Mouse (Mus musculus) hindbrain, embryonic 12.5 days (tissue): ENCODE results near the gene Cdh24. TPM values are rescaled to one million over a fixed set of nuclear protein-coding genes. Genes with fewer than 3 reads are reported as not detected.

Source experiments
- ATAC-seq: fragments of 200-750 bp; cut with Nextera tagmentation; 2 replicates; pipeline ENCODE4 v1.8.0; 2017; ENCODE audit warnings: moderate TSS enrichment; ENCODE audit not compliant: low FRiP score
- H3K27ac ChIP-seq: fragments of 300-500 bp; sonication (generic); 2 replicates; pipeline ENCODE4 v1.5.1; 2016; ENCODE audit warnings: mild to moderate bottlenecking
- H3K27me3 ChIP-seq: fragments of 300-500 bp; sonication (generic); 2 replicates; pipeline ENCODE4 v1.6.1; 2016; ENCODE audit warnings: mild to moderate bottlenecking
- H3K36me3 ChIP-seq: fragments of 300-500 bp; sonication (generic); 2 replicates; pipeline ENCODE4 v1.6.1; 2016; ENCODE audit warnings: mild to moderate bottlenecking
- H3K4me1 ChIP-seq: fragments of 300-500 bp; sonication (generic); 2 replicates; pipeline ENCODE4 v1.6.1; 2016
- H3K4me2 ChIP-seq: fragments of 300-500 bp; sonication (generic); replicated peaks from 2 replicates; pipeline ENCODE4 v1.6.1; 2016; ENCODE audit warnings: mild to moderate bottlenecking
- H3K4me3 ChIP-seq: fragments of 300-500 bp; sonication (generic); 2 replicates; pipeline ENCODE4 v1.5.1; 2016; ENCODE audit warnings: mild to moderate bottlenecking
- H3K9ac ChIP-seq: fragments of 300-500 bp; sonication (generic); 2 replicates; pipeline ENCODE4 v1.6.1; 2016; ENCODE audit warnings: mild to moderate bottlenecking, moderate library complexity
- H3K9me3 ChIP-seq: fragments of 300-500 bp; sonication (generic); replicated peaks from 2 replicates; pipeline ENCODE4 v1.6.1; 2016; ENCODE audit warnings: mild to moderate bottlenecking
- WGBS: fragments of 180-500 bp; shearing (Covaris S2); methylation state at CpG from one replicate; pipeline ENCODE4 v1.1.7; 2016; 5-methylcytosine and 5-hydroxymethylcytosine counted together
- microRNA counts: library from miRNA; unstranded; fragments of <30 nt; microRNA quantifications from one replicate; lab custom pipeline; 2017
- microRNA-seq: library from miRNA; unstranded; fragments of <30 nt; microRNA quantifications from one replicate; pipeline ENCODE4, GENCODE M21; 2017
- polyA plus RNA-seq: library from polyadenylated mRNA; unstranded; fragments of >200 nt; fragmentation: Nextera tagmentation; extraction: Ambion mirVana; gene quantifications from 2 replicates; pipeline ENCODE4 v1.2.1, GENCODE M21; 2016

Gene Cdh24
- polyA plus RNA-seq, 1 experiment from 2014 or later, result 10.3 TPM

- H3K4me1 ChIP-seq, result peaks cover 6% of the 10 kb centered on the region; the same call in 1 of the 2 replicates
- 80% methylated on average over 7 of the region's 7 CpGs for WGBS
- ATAC-seq, result no peak
- no peak overlapping the region for H3K9ac ChIP-seq
- H3K27me3 ChIP-seq, result no peaks in the 10 kb centered on the region
- peaks cover 20% of the 10 kb centered on the region for H3K36me3 ChIP-seq
- no peak overlapping the region for H3K4me2 ChIP-seq
- H3K27ac ChIP-seq, result no peak overlapping the region
- H3K9me3 ChIP-seq, result no peaks in the 10 kb centered on the region
- H3K4me3 ChIP-seq, result no peak overlapping the region
Observed at GRCm38 (mm10) chr14:54597084-54597483, 44.1 kb downstream of the Cdh24 start.

GRCm38 (mm10) chr14:54594631-54595414 is 46.3 kb downstream of the Cdh24 start:
- no peak overlapping the region for H3K4me3 ChIP-seq
- H3K9ac ChIP-seq, result no peak overlapping the region
- no peaks in the 10 kb centered on the region for H3K9me3 ChIP-seq
- no peak for ATAC-seq
- H3K4me1 ChIP-seq, result peaks cover 6% of the 10 kb centered on the region; the same call in 1 of the 2 replicates
- no peaks in the 10 kb centered on the region for H3K27me3 ChIP-seq
- no peak overlapping the region for H3K4me2 ChIP-seq
- 67% methylated on average over 28 of the region's 28 CpGs for WGBS
- peaks cover 23% of the 10 kb centered on the region for H3K36me3 ChIP-seq
- H3K27ac ChIP-seq, result no peak overlapping the region

DNA sequence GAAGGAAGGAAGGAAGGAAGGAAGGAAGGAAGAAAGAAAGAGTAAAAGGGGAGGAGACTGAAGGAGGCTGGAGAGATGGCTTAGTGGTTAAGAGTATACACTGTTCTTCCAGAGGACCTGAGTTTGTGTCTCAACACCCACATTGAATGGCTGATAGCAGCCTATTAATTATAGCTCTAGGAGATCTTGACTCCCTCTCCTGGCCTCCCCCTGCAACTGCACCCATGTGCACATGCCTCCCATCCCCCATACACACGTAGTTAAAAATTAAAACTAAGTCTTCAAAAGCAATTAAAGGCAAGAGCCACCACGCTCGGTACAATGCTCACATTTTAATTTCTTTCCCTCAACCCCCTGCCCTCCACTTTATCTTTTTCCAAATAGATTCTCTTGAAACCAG is 47.1 kb downstream of the Cdh24 start:
- no peak overlapping the region for H3K27ac ChIP-seq
- H3K4me1 ChIP-seq, result peaks cover 6% of the 10 kb centered on the region; the same call in 1 of the 2 replicates
- H3K9ac ChIP-seq, result no peak overlapping the region
- H3K4me2 ChIP-seq, result no peak overlapping the region
- no peaks in the 10 kb centered on the region for H3K9me3 ChIP-seq
- ATAC-seq, result no peak
- no peak overlapping the region for H3K4me3 ChIP-seq
- no peaks in the 10 kb centered on the region for H3K27me3 ChIP-seq
- H3K36me3 ChIP-seq, result peaks cover 23% of the 10 kb centered on the region
- WGBS, result 93% methylated on average over 3 of the region's 3 CpGs

GRCm38 (mm10) chr14:54592319-54592934 is 48.7 kb downstream of the Cdh24 start:
- no peaks in the 10 kb centered on the region for H3K9me3 ChIP-seq
- 67% methylated on average over 10 of the region's 10 CpGs for WGBS
- no peak for ATAC-seq
- peaks cover 16% of the 10 kb centered on the region for H3K36me3 ChIP-seq
- H3K4me2 ChIP-seq, result no peak overlapping the region
- no peak overlapping the region for H3K4me3 ChIP-seq
- H3K4me1 ChIP-seq, result peaks cover 6% of the 10 kb centered on the region; the same call in 1 of the 2 replicates
- no peaks in the 10 kb centered on the region for H3K27me3 ChIP-seq
- H3K27ac ChIP-seq, result peak overlapping the region; percentile 55; the same call in 1 of the 2 replicates
- peak overlapping the region; percentile 10; the same call in 1 of the 2 replicates for H3K9ac ChIP-seq

GRCm38 (mm10) chr14:54591056-54591455 is 50.1 kb downstream of the Cdh24 start:
- H3K27ac ChIP-seq, result no peak overlapping the region
- WGBS, result 91% methylated on average over 16 of the region's 16 CpGs

DNA sequence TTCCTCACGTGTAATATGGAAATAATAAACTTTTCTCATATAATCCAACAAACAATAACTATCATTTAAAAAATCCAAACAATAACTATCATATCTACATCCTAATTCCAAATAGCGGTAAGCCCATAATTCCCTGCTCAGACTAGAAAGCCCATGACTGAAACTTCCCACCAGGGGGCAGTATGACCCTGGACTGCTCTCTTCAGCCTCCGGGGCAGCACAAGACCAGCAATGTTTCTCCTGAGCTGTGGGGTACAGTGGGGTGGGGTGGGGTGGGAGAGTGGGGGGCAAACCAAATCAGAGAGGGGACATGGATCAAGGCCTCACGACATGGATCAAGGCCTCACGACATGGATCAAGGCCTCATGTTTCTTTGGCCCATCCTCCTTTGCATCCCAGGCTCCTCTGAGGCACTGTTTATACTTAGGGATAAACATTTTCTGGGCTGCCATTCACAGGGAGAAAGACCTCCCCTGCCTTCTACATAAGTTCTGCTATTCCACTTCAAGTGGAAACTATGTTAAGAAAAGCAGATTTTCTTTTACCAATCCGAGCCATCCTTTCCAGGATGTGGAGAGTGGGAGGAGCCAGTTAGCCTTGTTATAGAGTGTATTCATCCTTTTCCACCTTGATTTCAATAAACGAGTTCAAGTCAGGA is 57.4 kb downstream of the Cdh24 start:
- H3K4me2 ChIP-seq, result no peak overlapping the region
- no peak overlapping the region for H3K27ac ChIP-seq
- no peaks in the 10 kb centered on the region for H3K27me3 ChIP-seq
- WGBS, result 50% methylated on average over 7 of the region's 7 CpGs
- H3K4me1 ChIP-seq, result no peaks in the 10 kb centered on the region
- no peak overlapping the region for H3K4me3 ChIP-seq
- peak; percentile 50 for ATAC-seq
- no peak overlapping the region for H3K9ac ChIP-seq
- H3K36me3 ChIP-seq, result peaks cover 18% of the 10 kb centered on the region
- no peaks in the 10 kb centered on the region for H3K9me3 ChIP-seq

More at GRCm38 (mm10) chr14:54591056-54591455, 50.1 kb downstream of the Cdh24 start:
- no peak for ATAC-seq
- Histone ChIP-seq H3K9ac (no peak overlapping the region), H3K4me3 (no peak overlapping the region), H3K9me3 (no peaks in the 10 kb centered on the region), H3K4me1 (peaks cover 6% of the 10 kb centered on the region; the same call in 1 of the 2 replicates), H3K4me2 (no peak overlapping the region), H3K36me3 (peaks cover 16% of the 10 kb centered on the region), H3K27me3 (no peaks in the 10 kb centered on the region)

GRCm38 (mm10) chr14:54582536-54582935 is 58.6 kb downstream of the Cdh24 start:
- H3K27me3 ChIP-seq, result no peaks in the 10 kb centered on the region
- no peak for ATAC-seq
- 91% methylated on average over 9 of the region's 9 CpGs for WGBS
- no peaks in the 10 kb centered on the region for H3K9me3 ChIP-seq
- H3K4me1 ChIP-seq, result no peaks in the 10 kb centered on the region
- H3K4me3 ChIP-seq, result no peak overlapping the region
- H3K36me3 ChIP-seq, result peaks cover 18% of the 10 kb centered on the region
- H3K27ac ChIP-seq, result no peak overlapping the region
- no peak overlapping the region for H3K4me2 ChIP-seq
- no peak overlapping the region for H3K9ac ChIP-seq

MicroRNAs within 50 kb of the gene (microRNA counts, 519-probe panel; counts per million panel counts)
- microRNA mmu-miR-686 (lab: Ali Mortazavi, UCI), result 470 counts per million, percentile 58 among the panel's probes with 10 or more counts

Small RNA genes lying within 50 kb of the gene (microRNA-seq; reads per million reads assigned to microRNA genes)
- gene Mir686 (not detected), gene Mir6948 (1.1 reads per million)

Other genes starting within 250 kb of the Cdh24 start
- 5.1 and 5.2 TPM in 2 replicates for gene Slc7a7, start 223.6 kb downstream of the Cdh24 start, polyA plus RNA-seq
- 239 and 255 TPM in 2 replicates for gene Mrpl52, start 214.5 kb downstream of the Cdh24 start, polyA plus RNA-seq
- gene Mmp14, start 209.8 kb downstream of the Cdh24 start, polyA plus RNA-seq, result 113 and 117 TPM in 2 replicates
- 34.7 and 36.0 TPM in 2 replicates for gene Lrp10, start 177.2 kb downstream of the Cdh24 start, polyA plus RNA-seq
- 39.3 and 46.1 TPM in 2 replicates for gene Rem2, start 165.3 kb downstream of the Cdh24 start, polyA plus RNA-seq
- 98.8 and 99.3 TPM in 2 replicates for gene Prmt5, start 123.8 kb downstream of the Cdh24 start, polyA plus RNA-seq
- gene Haus4, start 86.7 kb downstream of the Cdh24 start, polyA plus RNA-seq, result 32.4 and 37.2 TPM in 2 replicates
- gene Ajuba, start 63.8 kb downstream of the Cdh24 start, polyA plus RNA-seq, result 37.9 and 40.9 TPM in 2 replicates
- 8.2 and 9.1 TPM in 2 replicates for gene 4931414P19Rik, start 35.4 kb downstream of the Cdh24 start, polyA plus RNA-seq
- gene Psmb5, start 23.3 kb downstream of the Cdh24 start, polyA plus RNA-seq, result 354 and 376 TPM in 2 replicates
- gene Psmb11, start 19.9 kb downstream of the Cdh24 start, polyA plus RNA-seq, result not detected in 2 replicates
- gene Gm17606, start 412 bp downstream of the Cdh24 start, polyA plus RNA-seq, result not detected in 2 replicates
- gene 1700123O20Rik, start 44.9 kb upstream of the Cdh24 start, polyA plus RNA-seq, result 83.3 and 86.4 TPM in 2 replicates
- gene Acin1, start 45.6 kb upstream of the Cdh24 start, polyA plus RNA-seq, result 158 and 168 TPM in 2 replicates
- gene Gm29776, start 57.5 kb upstream of the Cdh24 start, polyA plus RNA-seq, result 0.16 and 0.21 TPM in 2 replicates
- gene Cebpe, start 70.8 kb upstream of the Cdh24 start, polyA plus RNA-seq, result 0.31 TPM in 1 of 2 replicates, not detected in the other
- 3.9 and 5.7 TPM in 2 replicates for gene Slc7a8, start 140.6 kb upstream of the Cdh24 start, polyA plus RNA-seq
- not detected in 2 replicates for gene Rnf212b, start 172.8 kb upstream of the Cdh24 start, polyA plus RNA-seq
- gene Homez, start 229.6 kb upstream of the Cdh24 start, polyA plus RNA-seq, result 11.0 and 14.0 TPM in 2 replicates
- gene Ppp1r3e, start 236.2 kb upstream of the Cdh24 start, polyA plus RNA-seq, result 0.48 and 1.5 TPM in 2 replicates
- gene Bcl2l2, start 242.0 kb upstream of the Cdh24 start, polyA plus RNA-seq, result 3.6 and 3.7 TPM in 2 replicates
- gene Gm20521, start 242.1 kb upstream of the Cdh24 start, polyA plus RNA-seq, result 0.32 TPM in 1 of 2 replicates, not detected in the other